Mouse (Mus musculus) left cerebral cortex, postnatal 36 days (tissue): ENCODE results near the gene Plscr3. TPM values are rescaled to one million over a fixed set of nuclear protein-coding genes. Genes with fewer than 3 reads are reported as not detected.
A peak's percentile ranks its signal among the peaks of the same experiment; 100 is the strongest.
"Not testable (repeated sequence)": the region's sequence is repeated elsewhere in the genome, so short reads cannot be mapped to it uniquely, and the experiment has no call there.

Source experiments
- DNase-seq, 2 experiments: peaks; one replicate each; pipeline ENCODE4 v3.0.0; 2021 to 2022; ENCODE audit warnings: low spot score in 2 of 2, mixed read lengths in 1 of 2
- intact Hi-C: fragments of 180-260 bp; cut with DNase I; formaldehyde crosslinking; loops from one replicate; pipeline ENCODE4 v1.15.1; 2025
- total RNA-seq, 2 experiments: library from RNA; stranded (reverse); gene quantifications; 2 replicates each; pipeline ENCODE4 v1.2.3; 2021

Gene Plscr3
- total RNA-seq, 2 experiments from 2014 or later: 18.4 to 18.7 TPM

DNA sequence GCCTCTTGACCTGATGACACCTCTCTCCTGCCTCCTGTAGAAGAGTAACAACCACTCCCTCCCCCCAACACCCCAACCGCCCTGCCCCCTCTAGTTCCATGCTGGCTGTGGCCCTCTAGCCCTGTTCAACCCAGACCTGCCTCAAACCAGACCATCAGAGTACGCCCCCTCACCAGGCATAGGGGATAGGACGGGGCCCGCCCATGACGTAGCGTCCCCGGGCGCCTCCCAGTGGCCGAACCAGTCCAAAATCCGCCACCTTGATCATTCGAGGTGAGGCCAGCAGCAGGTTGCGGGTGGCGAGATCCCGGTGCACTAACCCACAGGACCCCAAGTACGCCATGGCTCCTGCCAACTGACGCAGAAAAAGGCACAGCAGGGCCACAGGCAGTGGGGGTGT is 9.2 kb downstream of the Plscr3 start:
- DNase-seq: no peak
- intact Hi-C loops: no loop called here

DNA sequence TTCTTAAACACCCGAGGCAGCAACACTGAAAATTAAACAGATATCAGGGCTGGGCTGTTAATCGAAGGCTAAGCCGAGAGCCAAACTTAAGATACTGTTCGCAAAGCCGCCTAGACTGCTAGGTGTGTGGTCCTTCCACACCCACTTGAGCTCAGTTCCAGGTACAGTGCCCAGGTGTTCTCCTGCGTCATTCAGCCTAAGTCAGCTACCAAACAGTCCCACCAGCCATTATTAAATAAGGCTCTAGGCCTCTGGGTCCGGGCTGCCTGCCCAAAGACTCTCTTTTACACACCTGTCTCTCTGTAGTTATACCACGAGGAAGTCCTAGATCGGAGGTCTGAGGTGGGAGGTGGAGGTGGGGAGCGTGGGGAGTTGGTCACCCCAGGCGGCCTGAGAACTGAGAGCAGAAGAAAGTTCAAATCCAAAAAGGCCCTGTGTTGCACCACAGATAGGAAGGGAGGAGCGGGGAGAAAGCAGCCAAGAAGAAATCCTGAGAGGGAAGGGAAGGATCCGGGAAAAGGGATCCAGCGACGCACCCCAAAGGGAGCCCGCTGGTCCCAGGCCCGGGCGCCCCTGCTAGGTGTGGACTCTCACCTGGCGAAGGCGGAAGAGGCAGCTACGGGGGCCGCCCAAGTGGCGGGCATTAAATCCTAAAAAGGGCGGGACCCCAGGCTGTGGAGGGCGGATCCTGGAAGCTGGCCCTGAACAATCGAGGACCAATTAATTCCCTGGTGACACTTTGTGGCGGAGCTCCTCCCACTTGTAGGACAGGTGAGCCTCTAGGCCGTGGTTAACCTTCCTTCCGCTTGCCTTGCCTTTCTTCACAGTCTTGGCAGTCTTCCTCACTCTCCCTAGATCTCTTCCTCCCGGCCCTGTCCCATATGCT is 12.2 kb downstream of the Plscr3 start, which contains the start of gene Tnk1:
Gene Tnk1, minus strand, starts transcription at position 618 of the 886 bp plus-strand sequence.
- intact Hi-C loops: no loop called here
- DNase-seq: no peak

DNA sequence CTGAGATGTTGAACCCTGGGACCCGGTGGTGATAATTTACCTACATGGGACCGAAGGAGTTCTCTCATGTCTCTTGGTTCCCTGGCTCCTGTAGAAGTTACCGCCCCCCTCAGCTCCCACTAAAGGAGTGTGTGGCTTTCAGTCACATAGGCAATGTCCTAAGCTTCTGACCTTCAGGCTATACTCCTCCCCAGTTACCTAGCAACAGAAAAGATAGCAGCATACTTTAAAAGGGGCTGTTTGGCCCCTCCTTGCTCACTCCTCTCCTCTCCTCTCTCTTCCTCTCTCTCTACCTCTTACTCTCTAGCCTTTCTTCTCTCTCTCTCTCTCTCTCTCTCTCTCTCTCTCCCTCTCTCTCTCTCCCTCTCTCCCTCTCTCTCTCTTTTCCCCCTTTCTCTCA is 17.6 kb downstream of the Plscr3 start:
- intact Hi-C loops, DNase-seq: not testable (repeated sequence)

DNA sequence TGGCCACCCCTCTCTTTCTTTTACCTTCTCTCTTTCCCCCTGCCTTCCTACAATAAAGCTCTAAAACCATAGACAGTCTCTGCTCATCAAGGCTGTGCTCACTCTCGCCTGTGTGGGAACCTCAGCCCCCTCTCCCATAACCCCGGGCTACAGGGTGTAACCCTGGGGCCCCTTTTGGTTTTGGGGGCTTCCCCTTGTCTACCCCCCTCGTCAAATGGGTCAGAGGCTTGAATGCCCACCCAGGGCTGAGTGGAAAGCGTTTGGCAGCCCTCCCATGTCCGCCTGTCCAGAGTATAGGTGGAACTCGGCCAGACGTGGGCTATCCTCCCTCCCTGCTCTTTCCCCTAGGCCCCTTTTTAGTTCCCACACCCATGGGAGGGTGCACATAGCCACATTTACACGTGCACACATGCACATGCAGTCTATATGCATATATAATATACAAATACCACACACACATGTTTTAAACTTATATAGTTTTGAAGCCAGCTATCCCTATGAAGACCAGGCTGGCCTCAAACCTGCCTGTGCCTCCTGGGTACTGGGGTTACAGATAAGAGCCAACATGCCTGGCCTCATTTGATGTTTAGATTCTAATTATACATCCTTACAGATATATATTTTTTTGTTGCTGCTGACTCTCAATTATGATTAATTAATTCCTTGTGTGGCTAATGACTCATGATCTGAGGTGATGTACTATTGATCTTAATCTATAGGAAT is 18.1 kb downstream of the Plscr3 start:
- no peak for DNase-seq
- intact Hi-C loops: no loop called here

DNA sequence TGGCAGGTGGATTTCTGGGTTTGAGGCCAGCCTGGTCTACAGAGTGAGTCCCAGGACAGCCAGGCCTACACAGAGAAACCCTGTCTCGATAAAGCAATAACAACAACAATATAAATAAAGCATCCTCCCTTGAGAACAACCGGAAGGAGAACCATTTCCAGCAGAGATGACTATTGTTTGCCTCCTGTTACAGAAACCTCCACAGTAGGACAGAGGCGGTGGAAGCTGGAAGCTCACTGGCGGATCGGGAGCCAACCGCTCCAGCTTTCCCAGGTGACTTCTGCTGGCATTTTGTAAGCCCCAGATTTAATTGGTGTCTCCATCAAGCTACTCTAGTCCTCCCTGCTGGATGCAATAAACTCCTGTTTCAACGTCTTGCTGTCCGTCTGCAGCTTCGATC is 19.4 kb downstream of the Plscr3 start:
- no peak for DNase-seq
- intact Hi-C loops: no loop called here

DNA sequence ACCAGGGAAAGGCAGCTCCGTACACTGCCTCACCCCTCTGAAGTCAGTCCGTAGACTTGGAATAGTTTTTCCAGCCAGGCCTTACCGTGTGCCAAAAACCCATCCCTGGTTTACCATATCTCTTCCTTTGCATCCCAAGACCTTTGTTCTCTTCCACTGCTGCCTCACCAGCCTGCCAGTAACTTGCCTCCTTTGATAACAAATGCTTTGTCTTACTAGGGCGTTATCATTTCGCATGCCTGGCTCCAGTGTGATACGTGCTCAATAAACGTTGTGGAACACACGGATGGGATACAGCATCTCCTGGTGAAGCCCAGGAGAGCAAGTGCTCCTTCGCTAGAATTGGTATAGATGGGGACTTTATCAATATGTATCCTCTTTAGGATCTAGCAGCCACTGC is 21.2 kb downstream of the Plscr3 start:
- no peak for DNase-seq
- intact Hi-C loops: no loop called here

DNA sequence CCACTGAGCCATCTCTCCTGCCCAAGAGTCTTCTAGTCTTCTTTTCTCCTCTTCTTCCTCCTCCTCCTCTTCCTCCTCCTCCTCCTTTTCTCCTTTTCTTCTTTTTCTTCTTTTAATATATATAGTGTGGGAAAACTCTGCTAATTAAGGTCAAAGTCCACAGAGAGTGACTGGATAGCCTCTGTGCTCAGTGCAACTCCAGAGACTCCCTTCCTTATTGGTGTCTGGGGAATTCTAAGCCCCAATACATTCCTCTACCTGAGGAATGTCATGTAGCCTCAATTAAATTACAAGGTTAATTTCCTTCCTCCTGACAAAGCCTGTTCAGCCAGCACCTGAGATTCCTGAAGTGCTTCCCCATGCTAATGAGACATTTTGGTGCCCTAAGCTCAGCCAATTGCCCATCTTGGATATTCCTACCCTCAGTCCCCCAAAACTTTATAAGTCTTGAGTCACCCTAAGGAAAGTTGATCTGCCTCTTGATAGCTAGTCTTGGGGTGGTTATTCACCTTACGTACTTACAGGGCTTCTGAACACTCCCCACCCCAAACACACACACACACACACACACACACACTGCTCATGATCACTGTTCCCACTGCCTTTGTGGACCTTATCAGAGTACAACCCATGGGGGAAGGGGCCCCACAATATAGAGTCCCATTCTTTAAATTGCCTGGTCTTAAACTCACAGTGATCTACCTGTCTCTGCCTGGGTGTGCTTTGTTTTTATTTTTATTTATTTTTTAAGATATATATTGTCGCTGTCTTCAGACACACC is 24.3 kb downstream of the Plscr3 start:
- intact Hi-C loops: no loop called here
- no peak for DNase-seq

DNA sequence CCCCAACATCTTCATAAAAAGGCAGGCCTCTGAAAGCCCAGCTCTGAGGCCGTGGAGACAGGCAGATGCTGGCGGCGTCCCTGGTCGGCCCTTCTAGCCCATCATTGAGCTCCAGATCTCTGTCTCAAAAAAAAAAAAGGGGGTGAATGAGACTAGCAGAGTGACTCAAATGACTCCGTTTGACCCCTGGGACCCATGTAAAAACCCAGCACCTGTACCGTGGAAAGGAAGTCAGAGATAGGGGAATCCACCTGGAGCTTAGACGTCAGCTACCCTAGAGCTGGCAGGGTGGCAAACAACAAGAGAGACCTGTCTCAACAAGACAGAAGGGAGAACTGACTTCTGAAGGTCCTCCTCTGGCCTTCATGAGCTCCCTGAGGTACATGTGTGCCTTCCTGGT is 25.6 kb downstream of the Plscr3 start:
- no peak for DNase-seq
- intact Hi-C loops: no loop called here

DNA sequence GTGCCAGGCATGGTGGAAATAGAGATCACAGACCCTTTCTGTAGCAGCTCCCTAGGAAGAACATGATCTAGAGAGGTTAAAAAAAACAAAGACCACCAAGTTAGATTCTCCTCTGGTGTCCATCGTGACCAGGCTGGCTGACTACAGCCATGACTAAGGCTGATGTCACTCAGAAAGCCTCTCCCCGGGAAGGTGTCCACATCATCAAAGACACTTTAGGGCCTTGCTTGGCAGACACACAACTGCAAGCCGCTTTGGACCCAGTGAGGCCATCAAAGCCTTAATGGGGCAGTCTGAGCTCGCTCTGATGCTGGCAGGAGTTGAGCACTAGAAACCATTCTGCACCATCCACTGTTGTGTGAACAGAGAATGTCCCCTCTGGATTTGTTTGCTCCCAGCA is 26.3 kb downstream of the Plscr3 start:
- DNase-seq: no peak
- intact Hi-C loops: no loop called here

DNA sequence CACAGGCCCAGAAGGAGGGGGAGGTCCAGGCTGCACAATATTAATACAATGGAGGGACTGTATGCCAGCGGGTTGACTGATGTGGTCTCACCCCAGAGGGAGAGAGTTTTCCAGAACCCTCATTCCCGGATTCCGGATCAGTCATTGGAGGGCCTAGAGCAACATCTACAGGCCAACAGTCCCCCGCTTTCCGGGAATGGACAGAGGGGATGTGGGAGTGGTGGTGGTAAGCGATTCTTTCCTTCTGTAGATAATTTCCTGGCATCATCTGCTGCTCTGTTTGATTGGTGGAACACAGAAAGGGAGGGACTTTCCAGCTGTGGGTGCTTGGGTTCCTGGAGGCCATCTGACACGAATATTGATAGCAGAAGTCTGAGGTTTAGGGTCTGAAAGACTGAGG is 30.0 kb downstream of the Plscr3 start:
- intact Hi-C loops: loop anchor here (5.0 kb wide), 1 partner anchor 74 kb away; the partner anchor contains the start of gene Fgf11
- DNase-seq: peak; percentile 23 to 30

DNA sequence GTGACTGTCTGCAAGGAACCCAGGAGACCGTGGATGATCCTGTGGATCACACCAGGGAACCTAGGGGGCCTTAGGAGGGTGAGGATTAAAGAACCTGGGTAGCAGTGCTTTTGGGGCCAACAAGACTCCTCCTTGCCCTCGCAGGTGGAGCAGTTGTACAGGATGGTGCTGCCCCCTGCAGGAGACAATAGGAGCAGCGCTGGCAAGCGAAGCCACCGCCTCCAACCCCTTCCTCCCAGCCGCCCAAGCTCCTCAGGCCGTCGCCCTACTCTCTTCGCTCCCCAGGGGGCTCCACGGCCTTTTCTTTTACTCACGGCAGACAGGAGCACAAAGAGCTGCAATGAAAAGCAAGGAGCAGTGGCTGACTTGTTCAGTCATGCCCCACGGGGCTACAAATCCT is 30.7 kb downstream of the Plscr3 start:
- intact Hi-C loops: loop anchor here (5.0 kb wide), 1 partner anchor 75 kb away; the partner anchor contains the start of gene Fgf11
- DNase-seq: peak; percentile 67 to 74

DNA sequence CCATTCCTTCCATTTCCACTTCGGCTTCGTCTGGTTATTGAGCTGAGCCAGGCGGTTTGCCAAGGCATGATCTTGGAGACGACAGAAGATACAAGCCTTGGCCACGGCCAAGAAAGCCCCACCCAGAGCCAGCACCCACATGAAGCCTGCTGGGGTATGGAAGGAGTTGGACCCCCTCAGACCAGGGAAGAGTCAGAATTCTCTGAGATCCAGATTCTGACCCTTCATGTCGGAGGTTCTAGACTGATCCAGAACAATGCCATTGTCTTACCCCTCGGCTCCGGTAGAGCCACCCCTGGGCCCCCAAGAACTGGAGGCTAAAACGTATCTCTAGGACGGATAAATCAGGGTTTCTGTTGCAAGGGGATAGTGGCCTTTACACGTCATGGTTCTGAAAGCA is 31.7 kb downstream of the Plscr3 start, which contains the start of gene Tmem95:
Gene Tmem95, minus strand, starts transcription at position 141 of the 400 bp plus-strand sequence.
- DNase-seq: no peak
- intact Hi-C loops: loop anchor here (5.0 kb wide), 1 partner anchor 76 kb away; the partner anchor contains the start of gene Fgf11

DNA sequence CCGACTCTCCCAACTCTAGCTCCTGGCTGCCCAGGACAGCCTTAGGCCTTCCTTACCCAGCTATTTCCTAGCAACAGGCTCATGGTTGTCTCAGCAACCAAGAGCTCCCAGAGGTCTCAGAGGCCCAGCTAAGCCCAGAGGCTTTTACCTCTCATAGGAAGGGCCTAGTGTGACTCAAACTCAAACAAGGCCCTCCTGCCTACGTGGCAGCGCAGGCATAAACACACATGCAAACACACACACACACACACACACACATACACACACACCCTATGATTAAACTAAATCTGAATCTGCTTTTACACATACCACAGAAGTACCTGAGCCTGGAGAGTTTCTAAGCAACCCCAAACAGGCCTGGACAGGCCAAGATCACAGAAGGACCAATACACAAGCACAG is 32.2 kb downstream of the Plscr3 start:
- DNase-seq: no peak
- intact Hi-C loops: loop anchor here (5.0 kb wide), 1 partner anchor 76 kb away; the partner anchor contains the start of gene Fgf11

DNA sequence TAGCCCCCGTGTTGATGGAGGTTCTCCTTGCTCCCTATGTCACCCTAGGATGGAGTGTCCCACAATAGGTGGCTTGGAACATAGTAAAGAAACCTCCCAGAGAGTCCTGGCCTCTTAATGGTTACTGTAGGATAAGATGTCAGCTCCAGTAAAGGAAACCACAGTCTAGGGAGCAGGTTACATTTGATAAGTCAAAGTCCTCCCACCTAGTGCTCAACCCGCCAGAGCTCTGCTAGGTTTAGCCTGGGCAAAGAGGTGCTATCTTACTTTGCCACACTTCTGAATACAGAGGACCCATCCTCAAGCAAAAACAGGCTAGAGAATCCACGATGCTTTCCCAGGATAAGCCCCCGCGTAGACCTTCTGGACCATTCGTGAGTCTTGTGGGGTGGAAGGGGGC is 32.8 kb downstream of the Plscr3 start:
- intact Hi-C loops: loop anchor here (5.0 kb wide), 1 partner anchor 77 kb away; the partner anchor contains the start of gene Fgf11
- DNase-seq: no peak

DNA sequence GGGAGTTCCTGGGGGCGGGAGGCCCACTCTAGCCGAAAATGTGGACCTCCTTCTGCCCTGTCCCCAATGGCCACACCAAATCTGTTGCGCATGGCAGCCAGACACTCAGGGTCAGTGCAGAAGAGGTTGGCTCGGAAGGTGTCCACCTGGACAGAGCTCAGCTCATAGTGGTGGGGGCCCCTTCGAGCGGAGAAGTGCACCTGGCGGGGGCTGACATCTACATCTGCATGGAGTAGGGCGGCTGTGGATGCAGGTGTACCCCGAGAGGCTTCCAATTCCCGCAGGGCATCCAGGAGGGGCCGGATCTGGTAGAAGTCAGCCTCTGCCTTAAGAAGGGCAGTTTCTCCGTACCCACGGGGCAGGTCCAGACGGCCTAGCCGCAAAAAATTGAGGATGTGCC is 33.5 kb downstream of the Plscr3 start:
- no peak for DNase-seq
- intact Hi-C loops: loop anchor here (5.0 kb wide), 1 partner anchor 77 kb away; the partner anchor contains the start of gene Fgf11

DNA sequence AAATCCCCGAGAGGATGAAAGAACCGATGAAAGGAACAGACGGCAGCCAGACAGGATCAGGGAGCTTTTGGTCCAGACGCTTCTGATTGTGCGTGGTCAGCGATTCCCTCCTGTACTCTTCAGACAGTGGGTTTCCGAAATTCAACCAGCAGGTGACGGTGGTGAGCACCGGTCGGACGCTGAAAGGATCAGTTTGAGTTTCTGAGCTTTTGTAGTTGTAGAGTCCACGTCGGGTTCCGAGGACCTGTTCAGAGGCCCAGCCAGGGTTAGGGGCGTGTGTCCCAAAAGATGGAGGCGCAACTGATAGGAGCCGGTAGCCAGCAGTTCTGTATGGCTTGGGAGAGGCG is 34.3 kb downstream of the Plscr3 start:
- peak in 1 of 2 experiments; percentile 29 for DNase-seq
- intact Hi-C loops: no loop called here

DNA sequence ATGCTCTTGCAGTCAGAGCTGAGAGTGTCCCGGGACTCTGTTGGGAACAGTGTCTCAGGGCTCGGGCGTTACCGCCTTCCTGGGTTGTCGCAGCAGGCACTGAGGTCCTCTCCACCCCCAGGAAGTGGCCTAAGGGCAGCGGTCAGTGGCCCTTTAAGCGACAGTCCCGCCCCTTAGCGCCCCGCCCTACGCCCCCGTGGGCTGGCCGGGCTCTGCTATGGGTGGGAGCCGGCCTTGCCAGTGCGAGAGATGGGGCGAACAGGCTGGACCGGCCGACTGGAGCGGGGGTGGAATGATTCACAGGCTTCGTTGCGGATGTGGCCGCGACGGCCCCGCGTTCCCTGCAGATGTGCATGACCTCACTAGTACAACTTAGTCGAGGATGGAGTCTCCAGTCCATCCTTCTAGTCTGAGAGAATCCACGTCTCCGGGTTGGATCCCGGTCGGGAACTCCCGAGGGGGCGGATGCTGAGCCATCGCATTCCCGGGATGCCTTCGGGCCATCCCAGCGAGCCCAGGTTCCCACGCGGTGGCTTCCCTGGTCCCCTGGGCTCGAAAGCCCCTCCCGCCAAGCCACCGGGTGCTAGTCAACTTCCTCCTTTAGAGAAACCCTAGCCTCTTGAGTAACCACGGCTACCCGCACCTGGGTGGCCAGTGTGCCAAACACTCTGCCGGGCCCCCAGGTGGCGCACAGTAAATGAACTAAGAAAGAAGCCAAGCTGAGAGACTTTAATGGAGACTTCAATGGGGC is 34.9 kb downstream of the Plscr3 start, which contains the start of gene Kctd11:
Gene Kctd11, minus strand, starts transcription at position 554 of the 751 bp plus-strand sequence.
- peak; percentile 59 to 68 for DNase-seq
- intact Hi-C loops: no loop called here

DNA sequence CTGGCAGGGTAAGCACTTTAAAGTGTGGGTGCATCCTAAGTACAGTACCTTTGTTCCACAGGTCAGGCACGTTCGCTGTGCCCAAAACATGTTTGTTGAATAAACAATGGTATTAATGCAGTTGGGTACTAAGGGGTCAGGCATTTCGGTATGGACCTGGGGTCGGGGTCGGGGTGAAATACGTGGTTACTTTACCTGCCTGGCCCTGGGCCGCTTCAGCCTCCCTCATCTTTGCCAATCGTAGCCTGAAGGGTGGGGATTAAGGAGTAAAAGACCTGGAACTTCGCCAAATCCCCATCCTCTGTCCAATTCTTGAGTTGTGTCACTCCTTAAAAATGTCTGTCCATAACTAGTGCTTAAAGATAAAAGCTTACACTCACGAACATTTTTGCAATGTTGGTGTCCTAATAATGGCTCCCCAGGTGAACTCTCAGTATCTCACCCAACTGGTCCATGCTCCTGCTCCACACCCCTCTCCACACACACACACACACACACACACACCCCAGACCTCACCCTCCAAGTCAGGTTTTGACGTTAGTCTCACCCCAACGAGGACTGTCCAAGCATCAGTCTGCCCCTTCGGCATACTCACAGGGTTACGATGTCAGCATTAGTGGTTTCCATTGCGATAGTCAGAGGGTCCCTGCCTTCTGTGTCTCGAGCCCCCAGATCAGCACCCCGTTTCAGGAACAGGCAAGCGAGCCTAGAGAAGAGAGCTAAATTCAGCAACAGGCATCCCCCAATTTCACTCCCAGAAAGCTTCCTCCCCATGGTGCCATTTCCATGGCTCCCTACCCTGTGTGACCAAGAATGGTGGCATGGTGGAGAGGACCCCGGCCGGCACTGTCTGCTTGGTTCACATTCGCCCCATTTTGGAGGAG is 35.9 kb downstream of the Plscr3 start:
- no peak for DNase-seq
- intact Hi-C loops: no loop called here
